ENCODE assay signal across 33 mouse cellular contexts in the genomic region with DNA sequence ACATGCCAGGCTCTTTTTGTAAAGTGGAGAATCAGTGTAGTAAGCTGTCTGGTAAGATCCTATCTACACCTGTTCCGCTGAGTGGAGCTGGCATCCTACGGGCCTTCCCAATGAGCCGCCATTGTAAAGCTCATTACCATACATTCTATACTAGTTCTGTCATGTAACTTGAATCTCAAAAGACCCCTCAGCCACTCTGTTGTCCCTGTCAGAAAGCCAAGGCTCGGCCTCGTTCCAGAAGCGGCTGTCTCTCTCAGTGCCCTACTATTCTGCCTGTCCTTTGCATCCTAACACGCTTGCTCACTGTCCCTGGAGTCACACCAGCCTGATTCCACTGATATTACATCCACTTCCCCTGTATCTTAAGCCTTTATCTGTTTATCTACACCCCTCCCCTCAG. TPM values are rescaled to one million over a fixed set of nuclear protein-coding genes. Genes with fewer than 3 reads are reported as not detected.
DNase-seq lines count a peak whose midpoint lies in the region; ATAC-seq and TF ChIP-seq lines count a peak whose summit lies in the region.
"Had no signal": no experiment of that assay in that cellular context is flagged by ENCODE, and none has a peak within 500 bp of the region (broad histone marks: within the 10 kb centered on the region; RNA-seq: fewer than 3 reads in every experiment).

No protein-coding gene starts in this region.

- no peaks in the 10 kb centered on the region for H3K4me1 ChIP-seq in forebrain, postnatal 0 days (ENCODE audit: insufficient read depth)
- no peaks in the 10 kb centered on the region for H3K4me1 ChIP-seq in forebrain, embryonic 11.5 days (replicated peaks; ENCODE audit: control insufficient read depth, insufficient read depth, low read length)
- H3K4me1 ChIP-seq in midbrain, postnatal 0 days (ENCODE audit: insufficient read depth, low read length), result no peaks in the 10 kb centered on the region
- H3K4me1 ChIP-seq in midbrain, embryonic 10.5 days, result peaks cover 16% of the 10 kb centered on the region
- peaks cover 2% of the 10 kb centered on the region; the same call in 1 of the 2 replicates for H3K4me1 ChIP-seq in hindbrain, embryonic 15.5 days (replicated peaks)

- TF ChIP-seq CTCF in forebrain, postnatal 0 days (IDR thresholded peaks at IDR 0.05; ENCODE audit: low read depth), result no peak
- TF ChIP-seq CTCF in midbrain, postnatal 0 days (IDR thresholded peaks at IDR 0.05), result no peak

- H3K4me2 ChIP-seq in forebrain, postnatal 0 days (ENCODE audit: low read depth), result no peak overlapping the region
- H3K4me2 ChIP-seq in forebrain, embryonic 11.5 days (ENCODE audit: low read depth, low read length, severe bottlenecking), result no peak overlapping the region
- no peak overlapping the region for H3K4me2 ChIP-seq in midbrain, postnatal 0 days (ENCODE audit: low read depth, low read length, poor library complexity, severe bottlenecking)
- no peak overlapping the region for H3K4me2 ChIP-seq in hindbrain, embryonic 15.5 days
- H3K4me2 ChIP-seq: liver, embryonic 11.5 days; stomach, embryonic 15.5 days had no signal

- H3K27me3 ChIP-seq in forebrain, postnatal 0 days (ENCODE audit: insufficient read depth, low read length), result no peaks in the 10 kb centered on the region
- no peaks in the 10 kb centered on the region for H3K27me3 ChIP-seq in forebrain, embryonic 11.5 days (ENCODE audit: control insufficient read depth, insufficient read depth, low read length)
- no peaks in the 10 kb centered on the region for H3K27me3 ChIP-seq in midbrain, postnatal 0 days (ENCODE audit: insufficient read depth, low read length)
- no peaks in the 10 kb centered on the region for H3K27me3 ChIP-seq in midbrain, embryonic 10.5 days (ENCODE audit: low read depth, poor library complexity, severe bottlenecking)
- H3K27me3 ChIP-seq in hindbrain, embryonic 15.5 days, result no peaks in the 10 kb centered on the region
- H3K27me3 ChIP-seq: stomach, embryonic 15.5 days had no signal

- peak; percentile 50 to 62 for DNase-seq in cerebellum, postnatal 25 days
- DNase-seq in cerebellum, adult 9-10 months, result no peak
- DNase-seq in forebrain, postnatal 0 days, result peak; percentile 14
- no peak for DNase-seq in forebrain, embryonic 11.5 days (ENCODE audit: low spot score)
- peak; percentile 55 for DNase-seq in midbrain, postnatal 0 days (ENCODE audit: low spot score)
- no peak for DNase-seq in midbrain, embryonic 10.5 days (ENCODE audit: low spot score)
- DNase-seq: adrenal gland, postnatal 25 days; cerebellum, adult 11-12 months; gastrocnemius, adult 2 months; kidney, adult 2 months; kidney, postnatal 10 days; liver, postnatal 0 days; thymus, postnatal 25 days had no signal

- H3K4me3 ChIP-seq in forebrain, postnatal 0 days (ENCODE audit: low read depth, low read length), result no peak overlapping the region
- H3K4me3 ChIP-seq in forebrain, embryonic 11.5 days (ENCODE audit: low read depth, low read length), result no peak overlapping the region
- no peak overlapping the region for H3K4me3 ChIP-seq in midbrain, postnatal 0 days (ENCODE audit: low read depth, low read length)
- no peak overlapping the region for H3K4me3 ChIP-seq in midbrain, embryonic 10.5 days
- H3K4me3 ChIP-seq in hindbrain, embryonic 15.5 days, result no peak overlapping the region
- H3K4me3 ChIP-seq: gastrocnemius, adult 2 months; stomach, embryonic 15.5 days had no signal

- no peaks in the 10 kb centered on the region for H3K9me3 ChIP-seq in forebrain, postnatal 0 days (ENCODE audit: low read length)
- H3K9me3 ChIP-seq in forebrain, embryonic 11.5 days (ENCODE audit: control insufficient read depth, low read length), result no peaks in the 10 kb centered on the region
- no peaks in the 10 kb centered on the region for H3K9me3 ChIP-seq in midbrain, postnatal 0 days (ENCODE audit: low read length)
- no peaks in the 10 kb centered on the region for H3K9me3 ChIP-seq in midbrain, embryonic 10.5 days (replicated peaks)
- no peaks in the 10 kb centered on the region for H3K9me3 ChIP-seq in hindbrain, embryonic 15.5 days
- H3K9me3 ChIP-seq: stomach, embryonic 15.5 days had no signal

- ATAC-seq in forebrain, postnatal 0 days, result no peak
- no peak for ATAC-seq in forebrain, embryonic 11.5 days (replicated peaks; ENCODE audit: low FRiP score)
- no peak for ATAC-seq in midbrain, postnatal 0 days (ENCODE audit: low FRiP score)
- peak; percentile 59; the same call in 1 of the 2 replicates for ATAC-seq in hindbrain, embryonic 15.5 days (ENCODE audit: low FRiP score, low read depth)
- ATAC-seq in inflammation-experienced regulatory T-cells, adult 6 months, result no peak
- ATAC-seq: CD4-positive, CD25-positive, alpha-beta regulatory T cell, adult 4 months; liver, postnatal 0 days; lung, postnatal 0 days had no signal

- H3K27ac ChIP-seq in forebrain, postnatal 0 days (ENCODE audit: low read depth, low read length), result no peak overlapping the region
- no peak overlapping the region for H3K27ac ChIP-seq in forebrain, embryonic 11.5 days (ENCODE audit: low read depth, low read length)
- H3K27ac ChIP-seq in midbrain, postnatal 0 days (ENCODE audit: low read depth, low read length), result no peak overlapping the region
- H3K27ac ChIP-seq in midbrain, embryonic 10.5 days (replicated peaks), result no peak overlapping the region
- no peak overlapping the region for H3K27ac ChIP-seq in hindbrain, embryonic 15.5 days (replicated peaks)
- H3K27ac ChIP-seq: gastrocnemius, adult 2 months; macrophage; stomach, embryonic 15.5 days had no signal

- no peaks in the 10 kb centered on the region for H3K36me3 ChIP-seq in forebrain, postnatal 0 days (ENCODE audit: insufficient read depth)
- H3K36me3 ChIP-seq in forebrain, embryonic 11.5 days (ENCODE audit: control insufficient read depth, insufficient read depth, low read length), result no peaks in the 10 kb centered on the region
- H3K36me3 ChIP-seq in midbrain, postnatal 0 days (ENCODE audit: insufficient read depth, low read length), result no peaks in the 10 kb centered on the region
- H3K36me3 ChIP-seq in midbrain, embryonic 10.5 days, result no peaks in the 10 kb centered on the region
- H3K36me3 ChIP-seq in hindbrain, embryonic 15.5 days, result no peaks in the 10 kb centered on the region
- H3K36me3 ChIP-seq: stomach, embryonic 15.5 days had no signal

- no peak overlapping the region for H3K9ac ChIP-seq in forebrain, postnatal 0 days
- no peak overlapping the region for H3K9ac ChIP-seq in forebrain, embryonic 11.5 days (ENCODE audit: low read length)
- H3K9ac ChIP-seq in midbrain, postnatal 0 days (replicated peaks; ENCODE audit: low read length, poor library complexity, severe bottlenecking), result no peak overlapping the region
- no peak overlapping the region for H3K9ac ChIP-seq in hindbrain, embryonic 15.5 days
- H3K9ac ChIP-seq: liver, postnatal 0 days; stomach, embryonic 15.5 days had no signal

- 39% methylated on average over 7 of the region's 7 CpGs for WGBS in forebrain, postnatal 0 days
- 69% methylated on average over 7 of the region's 7 CpGs for WGBS in forebrain, embryonic 11.5 days
- WGBS in midbrain, postnatal 0 days, result 39% methylated on average over 7 of the region's 7 CpGs
- 81% methylated on average over 7 of the region's 7 CpGs for WGBS in midbrain, embryonic 10.5 days
- 45% methylated on average over 7 of the region's 7 CpGs for WGBS in hindbrain, embryonic 15.5 days

RNA-seq across cellular contexts. Expression of a gene that starts 1.7 kb away (rescaled TPM):
- total RNA-seq in forebrain, postnatal 0 days (2014; rRNA removed), result not detected in 2 replicates
- polyA plus RNA-seq in forebrain, postnatal 0 days (2015; fragmentation: Nextera tagmentation; extraction: Ambion mirVana), result not detected in 2 replicates
- polyA plus RNA-seq in forebrain, embryonic 11.5 days (2014; fragmentation: Nextera tagmentation; extraction: Ambion mirVana), result not detected in 2 replicates
- not detected in 2 replicates for total RNA-seq in midbrain, postnatal 0 days (2014; rRNA removed)
- 0.27 TPM in 1 of 2 replicates, not detected in the other for polyA plus RNA-seq in midbrain, postnatal 0 days (2015; fragmentation: Nextera tagmentation; extraction: Ambion mirVana)
- polyA plus RNA-seq in midbrain, embryonic 10.5 days (2016; fragmentation: Nextera tagmentation; extraction: Ambion mirVana), result 0.14 TPM in 1 of 2 replicates, not detected in the other
- polyA plus RNA-seq in hindbrain, embryonic 15.5 days (2015; fragmentation: Nextera tagmentation; extraction: Ambion mirVana), result not detected in 2 replicates
- polyA plus RNA-seq in inflammation-experienced regulatory T-cells, adult 6 months (2017; shearing (Covaris generic)), result under 1 TPM in 1 of 3 experiments, not detected in 2; 0.35 TPM
- total RNA-seq: adrenal gland, postnatal 25 days; gastrocnemius, adult 2 months; gastrocnemius, postnatal 4 days; heart, adult 8-10 months; heart, postnatal 25 days; layer of hippocampus, postnatal 10 days; left cerebral cortex, adult 8-10 months; monocyte, adult 5-6 weeks had no signal
- polyA plus RNA-seq: CD4-positive, CD25-positive, alpha-beta regulatory T cell, adult 4 months; cortical plate, adult 2 months; frontal cortex, adult 2 months; heart, embryonic 14.5 days; intestine, embryonic 14.5 days; kidney, adult 2 months; limb, embryonic 11.5 days; liver, embryonic 11.5 days; liver, postnatal 0 days; lung, postnatal 0 days; macrophage; stomach, embryonic 15.5 days had no signal

RNA-seq across cellular contexts. Expression of a gene that starts 26.9 kb away (rescaled TPM):
- not detected in 2 replicates for total RNA-seq in forebrain, postnatal 0 days (2014; rRNA removed)
- polyA plus RNA-seq in forebrain, postnatal 0 days (2015; fragmentation: Nextera tagmentation; extraction: Ambion mirVana), result not detected in 2 replicates
- polyA plus RNA-seq in forebrain, embryonic 11.5 days (2014; fragmentation: Nextera tagmentation; extraction: Ambion mirVana), result not detected in 2 replicates
- total RNA-seq in midbrain, postnatal 0 days (2014; rRNA removed), result not detected in 2 replicates
- not detected in 2 replicates for polyA plus RNA-seq in midbrain, postnatal 0 days (2015; fragmentation: Nextera tagmentation; extraction: Ambion mirVana)
- polyA plus RNA-seq in midbrain, embryonic 10.5 days (2016; fragmentation: Nextera tagmentation; extraction: Ambion mirVana), result not detected in 2 replicates
- polyA plus RNA-seq in hindbrain, embryonic 15.5 days (2015; fragmentation: Nextera tagmentation; extraction: Ambion mirVana), result not detected in 2 replicates
- not detected for polyA plus RNA-seq in inflammation-experienced regulatory T-cells, adult 6 months (2017; shearing (Covaris generic))
- total RNA-seq: adrenal gland, postnatal 25 days; gastrocnemius, adult 2 months; gastrocnemius, postnatal 4 days; heart, adult 8-10 months; heart, postnatal 25 days; layer of hippocampus, postnatal 10 days; left cerebral cortex, adult 8-10 months; monocyte, adult 5-6 weeks had no signal
- polyA plus RNA-seq: CD4-positive, CD25-positive, alpha-beta regulatory T cell, adult 4 months; cortical plate, adult 2 months; embryonic facial prominence, embryonic 11.5 days; frontal cortex, adult 2 months; heart, embryonic 14.5 days; intestine, embryonic 14.5 days; kidney, adult 2 months; limb, embryonic 11.5 days; liver, embryonic 11.5 days; liver, postnatal 0 days; lung, postnatal 0 days; macrophage; neural tube, embryonic 11.5 days; stomach, embryonic 15.5 days had no signal

RNA-seq across cellular contexts. Expression of a gene that starts 50.9 kb away (rescaled TPM):
- total RNA-seq in forebrain, postnatal 0 days (2014; rRNA removed), result not detected in 2 replicates
- polyA plus RNA-seq in forebrain, postnatal 0 days (2015; fragmentation: Nextera tagmentation; extraction: Ambion mirVana), result 0.14 TPM in 1 of 2 replicates, not detected in the other
- not detected in 2 replicates for polyA plus RNA-seq in forebrain, embryonic 11.5 days (2014; fragmentation: Nextera tagmentation; extraction: Ambion mirVana)
- total RNA-seq in midbrain, postnatal 0 days (2014; rRNA removed), result not detected in 2 replicates
- not detected in 2 replicates for polyA plus RNA-seq in midbrain, postnatal 0 days (2015; fragmentation: Nextera tagmentation; extraction: Ambion mirVana)
- not detected in 2 replicates for polyA plus RNA-seq in midbrain, embryonic 10.5 days (2016; fragmentation: Nextera tagmentation; extraction: Ambion mirVana)
- polyA plus RNA-seq in hindbrain, embryonic 15.5 days (2015; fragmentation: Nextera tagmentation; extraction: Ambion mirVana), result not detected in 2 replicates
- not detected for polyA plus RNA-seq in inflammation-experienced regulatory T-cells, adult 6 months (2017; shearing (Covaris generic))
- total RNA-seq: adrenal gland, postnatal 25 days; gastrocnemius, adult 2 months; gastrocnemius, postnatal 4 days; heart, adult 8-10 months; heart, postnatal 25 days; layer of hippocampus, postnatal 10 days; left cerebral cortex, adult 8-10 months; monocyte, adult 5-6 weeks had no signal
- polyA plus RNA-seq: CD4-positive, CD25-positive, alpha-beta regulatory T cell, adult 4 months; cortical plate, adult 2 months; embryonic facial prominence, embryonic 11.5 days; frontal cortex, adult 2 months; heart, embryonic 14.5 days; intestine, embryonic 14.5 days; limb, embryonic 11.5 days; liver, embryonic 11.5 days; liver, postnatal 0 days; lung, postnatal 0 days; macrophage; neural tube, embryonic 11.5 days; stomach, embryonic 15.5 days had no signal

Comparison
In these comparisons a context has a peak if more than half of its experiments do, and no peak if none do; other contexts are left out.
1. DNase-seq: peak in cerebellum, postnatal 25 days (2 of 2), forebrain, postnatal 0 days (single experiment) and midbrain, postnatal 0 days (single experiment); none in cerebellum, adult 9-10 months (single experiment), forebrain, embryonic 11.5 days (single experiment) and midbrain, embryonic 10.5 days (single experiment).